Mouse (Mus musculus) CH12.LX (cell line): ENCODE results near the gene Zcchc13. TPM values are rescaled to one million over a fixed set of nuclear protein-coding genes. Genes with fewer than 3 reads are reported as not detected.

Experiments used
- DNase-seq: peaks from one replicate; pipeline ENCODE4 v3.0.0-alpha.2; 2013; ENCODE audit errors: extremely low read depth
- H3K27ac ChIP-seq: 2 replicates; pipeline ENCODE4 v1.5.1; 2012; ENCODE audit warnings: low read depth, mild to moderate bottlenecking, control low read depth, moderate library complexity; ENCODE audit not compliant: insufficient read depth
- H3K27me3 ChIP-seq: replicated peaks from 2 replicates; pipeline ENCODE3; 2012; ENCODE audit warnings: inconsistent platforms
- H3K36me3 ChIP-seq, 2 experiments: replicated peaks in 1 of 2; 2 replicates each; pipeline versions ENCODE3 to v1.6.1; 2012; ENCODE audit warnings: inconsistent platforms in 1 of 2, low read length in 1 of 2, mild to moderate bottlenecking in 1 of 2, mixed read lengths in 1 of 2, moderate library complexity in 1 of 2; ENCODE audit not compliant: control insufficient read depth in 1 of 2, insufficient read depth in 1 of 2
- H3K4me1 ChIP-seq, 2 experiments: 2 replicates each; pipeline ENCODE4 v1.6.1; 2012; ENCODE audit warnings: inconsistent platforms in 1 of 2, moderate library complexity in 1 of 2; ENCODE audit not compliant: insufficient read depth in 2 of 2, control insufficient read depth in 1 of 2
- H3K4me2 ChIP-seq: 2 replicates; pipeline ENCODE4 v1.6.1; 2012; ENCODE audit warnings: low read depth, mild to moderate bottlenecking, control low read depth; ENCODE audit not compliant: poor library complexity, insufficient read depth, severe bottlenecking
- H3K4me3 ChIP-seq, 3 experiments: fragments of 150-350 bp in 1 of 3; sonication (generic) in 1 of 3; replicated peaks in 1 of 3; 2 replicates each; pipeline versions ENCODE3 to v1.5.1; 2011 to 2012; ENCODE audit warnings: low read depth in 2 of 3, low read length in 2 of 3, mild to moderate bottlenecking in 2 of 3, moderate library complexity in 2 of 3, control low read depth in 1 of 3, improper control_type of control experiment in 1 of 3, inconsistent platforms in 1 of 3, mixed read lengths in 1 of 3; ENCODE audit not compliant: poor library complexity in 1 of 3
- H3K79me2 ChIP-seq: replicated peaks from 2 replicates; pipeline ENCODE4 v1.6.1; 2012; ENCODE audit warnings: mild to moderate bottlenecking, moderate library complexity; ENCODE audit not compliant: control insufficient read depth, poor library complexity, insufficient read depth, severe bottlenecking; ENCODE audit errors: extremely low read depth
- H3K9ac ChIP-seq: 2 replicates; pipeline ENCODE4 v1.6.1; 2012; ENCODE audit warnings: low read depth, mild to moderate bottlenecking, control low read depth, moderate library complexity; ENCODE audit not compliant: insufficient read depth
- H3K9me3 ChIP-seq: replicated peaks from 2 replicates; pipeline ENCODE3; 2012; ENCODE audit warnings: low read length, inconsistent platforms, mixed read lengths
- BHLHE40 ChIP-seq: IDR thresholded peaks from 2 replicates; pipeline ENCODE4 v1.6.1; 2011; ENCODE audit warnings: mild to moderate bottlenecking, low read depth, low read length, improper control_type of control experiment
- CHD2 ChIP-seq: IDR thresholded peaks from 2 replicates; pipeline ENCODE4 v1.6.1; 2011; ENCODE audit warnings: low read length, improper control_type of control experiment
- E2F4 ChIP-seq: IDR thresholded peaks from 2 replicates; pipeline ENCODE4 v1.6.1; 2011; ENCODE audit warnings: low read depth, low read length, improper control_type of control experiment; ENCODE audit not compliant: insufficient replicate concordance
- EP300 ChIP-seq: IDR thresholded peaks from 2 replicates; pipeline ENCODE4 v1.6.1; 2011; ENCODE audit warnings: low read length, improper control_type of control experiment
- ETS1 ChIP-seq: conservative IDR thresholded peaks from 2 replicates; pipeline ENCODE4 v1.6.1; 2012; ENCODE audit warnings: low read depth, mild to moderate bottlenecking, inconsistent platforms, low read length, improper control_type of control experiment, moderate library complexity
- HCFC1 ChIP-seq: IDR thresholded peaks from 2 replicates; pipeline ENCODE4 v1.6.1; 2012; ENCODE audit warnings: low read depth, mild to moderate bottlenecking, inconsistent platforms, low read length, improper control_type of control experiment
- JUN ChIP-seq: IDR thresholded peaks from 2 replicates; pipeline ENCODE4 v1.6.1; 2011; ENCODE audit warnings: low read depth, mild to moderate bottlenecking, low read length, improper control_type of control experiment, moderate library complexity; ENCODE audit not compliant: insufficient read depth
- MAFK ChIP-seq: IDR thresholded peaks from 2 replicates; pipeline ENCODE4 v1.6.1; 2011; ENCODE audit warnings: low read length, improper control_type of control experiment; ENCODE audit not compliant: insufficient replicate concordance
- MEF2A ChIP-seq: IDR thresholded peaks from 2 replicates; pipeline ENCODE4 v1.6.1; 2014; ENCODE audit warnings: low read depth, mild to moderate bottlenecking, inconsistent platforms, low read length, improper control_type of control experiment, borderline replicate concordance
- MXI1 ChIP-seq: IDR thresholded peaks from 2 replicates; pipeline ENCODE4 v1.6.1; 2011; ENCODE audit warnings: mild to moderate bottlenecking, low read depth, low read length, improper control_type of control experiment
- NELFE ChIP-seq: IDR thresholded peaks from 2 replicates; pipeline ENCODE4 v1.6.1; 2011; ENCODE audit warnings: low read depth, low read length, improper control_type of control experiment
- NRF1 ChIP-seq: IDR thresholded peaks from 2 replicates; pipeline ENCODE4 v1.6.1; 2014; ENCODE audit warnings: low read depth, mild to moderate bottlenecking, inconsistent platforms, low read length, improper control_type of control experiment, moderate library complexity
- POLR2AphosphoS2 ChIP-seq: IDR thresholded peaks from 2 replicates; pipeline ENCODE4 v1.6.1; 2011; ENCODE audit warnings: low read depth, low read length, improper control_type of control experiment
- RCOR1 ChIP-seq: conservative IDR thresholded peaks from 2 replicates; pipeline ENCODE4 v1.6.1; 2012; ENCODE audit warnings: low read depth, mild to moderate bottlenecking, inconsistent platforms, low read length, improper control_type of control experiment
- SIN3A ChIP-seq: IDR thresholded peaks from 2 replicates; pipeline ENCODE4 v1.6.1; 2012; ENCODE audit warnings: low read length, improper control_type of control experiment, inconsistent platforms
- SMC3 ChIP-seq: IDR thresholded peaks from 2 replicates; pipeline ENCODE4 v1.6.1; 2011; ENCODE audit warnings: low read depth, low read length, improper control_type of control experiment
- TCF12 ChIP-seq: IDR thresholded peaks from 2 replicates; pipeline ENCODE4 v1.6.1; 2014; ENCODE audit warnings: low read depth, mild to moderate bottlenecking, inconsistent platforms, low read length, improper control_type of control experiment
- USF2 ChIP-seq: conservative IDR thresholded peaks from 2 replicates; pipeline ENCODE4 v1.6.1; 2011; ENCODE audit warnings: low read depth, low read length, improper control_type of control experiment
- ZC3H11A ChIP-seq: IDR thresholded peaks from 2 replicates; pipeline ENCODE4 v1.6.1; 2012; ENCODE audit warnings: low read depth, mild to moderate bottlenecking, inconsistent platforms, low read length, improper control_type of control experiment
- ZKSCAN1 ChIP-seq: IDR thresholded peaks from 2 replicates; pipeline ENCODE4 v1.6.1; 2012; ENCODE audit warnings: low read depth, inconsistent platforms, low read length, improper control_type of control experiment, borderline replicate concordance
- ZMIZ1 ChIP-seq: IDR thresholded peaks from 2 replicates; pipeline ENCODE4 v1.6.1; 2012; ENCODE audit warnings: low read depth, mild to moderate bottlenecking, inconsistent platforms, low read length, improper control_type of control experiment
- ZNF384 ChIP-seq: IDR thresholded peaks from 2 replicates; pipeline ENCODE4 v1.6.1; 2012; ENCODE audit warnings: low read depth, low read length, improper control_type of control experiment, inconsistent platforms
- dilution Hi-C: fragments of 300-500 bp; cut with MboI; formaldehyde crosslinking; loops from 2 replicates; pipeline ENCODE4 v1.14.3; 2020; ENCODE audit warnings: low sequenced_read_pairs; ENCODE audit not compliant: extremely low pct_unique_long_range_greater_than_20kb, extremely low pct_ligation_motif_present
- in situ Hi-C: fragments of 300-500 bp; cut with MboI; formaldehyde crosslinking; loops from 3 replicates; pipeline ENCODE4 v1.14.3; 2019; ENCODE audit warnings: low sequenced_read_pairs, low pct_ligation_motif_present, low pct_unique_long_range_greater_than_20kb, mixed read lengths
- polyA plus RNA-seq: library from polyadenylated mRNA; unstranded; fragments of >175 nt; gene quantifications from 2 replicates; pipeline ENCODE4 v1.2.1, GENCODE M21; 2012; ENCODE audit warnings: low read depth; ENCODE audit not compliant: insufficient read length
- total RNA-seq, 2 experiments: library from RNA; depleted of rRNA; stranded (reverse); fragments of 300-350 nt in 1 of 2; fragments of >200 nt in 1 of 2; gene quantifications; 2 replicates each; pipeline ENCODE4 v1.2.3; 2012 to 2014

Zcchc13 gene
- total and polyA plus RNA-seq, 3 experiments = 1.7 TPM; not detected in 2

DNA sequence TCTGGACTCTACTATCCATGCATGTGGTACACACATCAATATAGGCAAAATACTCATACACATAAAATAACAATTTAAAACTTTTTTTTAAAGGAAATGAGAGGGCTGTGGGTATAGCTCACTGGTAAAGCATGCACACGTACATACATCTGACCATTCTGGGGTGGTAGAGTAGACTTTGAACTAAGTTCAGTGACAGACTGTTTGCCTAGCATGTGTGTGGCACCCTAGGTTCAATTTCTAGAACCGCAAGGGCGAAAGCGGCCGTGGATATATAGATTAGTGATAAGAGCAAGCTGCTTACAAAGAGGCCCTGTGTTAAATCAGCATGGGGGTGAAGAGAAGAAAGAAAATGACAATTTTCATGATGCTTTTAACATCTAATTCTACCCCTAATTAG lies 27.8 kb upstream of the Zcchc13 start:
- Histone ChIP-seq H3K4me1 (peaks cover 0 to 17% of the 10 kb centered on the region in 2 experiments; a peak in 1 of 4 replicates), H3K9ac (no peak overlapping the region), H3K4me2 (no peak overlapping the region), H3K36me3 (peaks cover 9 to 36% of the 10 kb centered on the region in 2 experiments), H3K9me3 (no peaks in the 10 kb centered on the region), H3K27ac (no peak overlapping the region), H3K4me3 (no peak overlapping the region), H3K79me2 (no peaks in the 10 kb centered on the region), H3K27me3 (no peaks in the 10 kb centered on the region)
- no peak for DNase-seq
- in situ Hi-C loops (no loop called here), dilution Hi-C loops (no loop called here)
- no peak for TF ChIP-seq ZNF384
- no peak for TF ChIP-seq TCF12
- TF ChIP-seq MXI1 = no peak
- no peak for TF ChIP-seq SMC3
- TF ChIP-seq USF2 = no peak

DNA sequence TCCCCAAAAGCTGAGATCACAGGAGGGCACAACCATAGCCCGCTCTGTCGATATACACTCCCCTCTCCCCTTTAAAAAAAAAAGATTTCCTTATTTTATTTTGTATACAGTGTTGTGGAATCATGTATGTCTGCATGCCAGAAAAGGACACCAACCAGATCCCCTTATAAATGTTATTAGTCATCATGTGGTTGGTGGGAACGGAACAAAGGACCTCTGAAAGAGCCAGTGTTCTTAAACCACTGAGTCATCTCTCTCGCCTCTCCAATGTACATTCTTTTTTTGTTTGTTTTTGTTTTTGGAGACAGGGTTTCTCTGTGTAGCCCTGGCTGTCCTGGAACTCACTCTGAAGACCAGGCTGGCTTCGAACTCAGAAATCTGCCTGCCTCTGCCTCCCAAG lies 26.2 kb upstream of the Zcchc13 start:
- dilution Hi-C loops (no loop called here), in situ Hi-C loops (no loop called here)
- DNase-seq = no peak
- no peaks in the 10 kb centered on the region for H3K9me3 ChIP-seq
- H3K79me2 ChIP-seq = no peaks in the 10 kb centered on the region
- no peak overlapping the region for H3K4me3 ChIP-seq
- H3K36me3 ChIP-seq = peaks cover 11 to 39% of the 10 kb centered on the region in 2 experiments
- no peak overlapping the region for H3K27ac ChIP-seq
- no peak for TF ChIP-seq MAFK
- no peak for TF ChIP-seq MEF2A
- no peak for TF ChIP-seq HCFC1
- no peak for TF ChIP-seq JUN
- no peak for TF ChIP-seq BHLHE40
- TF ChIP-seq NELFE = no peak
- no peak for TF ChIP-seq POLR2AphosphoS2
- no peak for TF ChIP-seq ZC3H11A
- no peak for TF ChIP-seq CHD2
- no peak for TF ChIP-seq EP300
- no peak for TF ChIP-seq RCOR1
- TF ChIP-seq ZMIZ1 = no peak
- TF ChIP-seq SIN3A = no peak
- no peak for TF ChIP-seq NRF1
- no peak for TF ChIP-seq ZKSCAN1
- TF ChIP-seq ZNF384 = no peak
- TF ChIP-seq E2F4 = no peak
- TF ChIP-seq ETS1 = no peak
- no peak overlapping the region for H3K4me2 ChIP-seq
- H3K9ac ChIP-seq = peak overlapping the region; percentile 53; the same call in 1 of the 2 replicates
- no peaks in the 10 kb centered on the region for H3K27me3 ChIP-seq
- peaks cover 0 to 17% of the 10 kb centered on the region in 2 experiments; a peak in 1 of 4 replicates for H3K4me1 ChIP-seq
